Mouse (Mus musculus): ENCODE measurements around the gene Lce1h. TPM values are rescaled to one million over a fixed set of nuclear protein-coding genes. Genes with fewer than 3 reads are reported as not detected.

Gene Lce1h
- polyA plus RNA-seq, 1 experiment: not detected

GRCm38 (mm10) chr3:92722631-92723030 is 42.2 kb downstream of the Lce1h start:
- DNase-seq: no peak
- H3K4me3 ChIP-seq (replicated peaks; ENCODE audit: insufficient read depth, low read depth, low read length): no peak overlapping the region
- no peak overlapping the region for H3K27ac ChIP-seq (ENCODE audit: insufficient read depth, low read length)
- H3K4me1 ChIP-seq (ENCODE audit: control insufficient read depth, insufficient read depth, low read length): no peaks in the 10 kb centered on the region
- no peaks in the 10 kb centered on the region for H3K27me3 ChIP-seq (ENCODE audit: control insufficient read depth, insufficient read depth, low read length)
- 89% methylated on average over 5 of the region's 5 CpGs for WGBS
- no peak for TF ChIP-seq POLR2A (IDR thresholded peaks at IDR 0.05; ENCODE audit: borderline replicate concordance, insufficient read depth, low read length)
- no peak for TF ChIP-seq CTCF (IDR thresholded peaks at IDR 0.05; ENCODE audit: borderline replicate concordance, insufficient read depth, low read depth, low read length)

GRCm38 (mm10) chr3:92720250-92720649 is 44.6 kb downstream of the Lce1h start, which contains the start of gene Lce1f:
Gene Lce1f (minus strand): TSS chr3:92720350.
- DNase-seq: no peak
- Histone ChIP-seq H3K4me3 (replicated peaks; ENCODE audit: insufficient read depth, low read depth, low read length) (no peak within 1 kb of the TSS), H3K4me1 (ENCODE audit: control insufficient read depth, insufficient read depth, low read length) (no peaks in the 10 kb centered on the region), H3K27me3 (ENCODE audit: control insufficient read depth, insufficient read depth, low read length) (no peaks in the 10 kb centered on the region), H3K27ac (ENCODE audit: insufficient read depth, low read length) (no peak within 1 kb of the TSS)
- WGBS: 69% methylated on average over 3 of the region's 3 CpGs
- no peak for TF ChIP-seq POLR2A (IDR thresholded peaks at IDR 0.05; ENCODE audit: borderline replicate concordance, insufficient read depth, low read length)
- no peak for TF ChIP-seq CTCF (IDR thresholded peaks at IDR 0.05; ENCODE audit: borderline replicate concordance, insufficient read depth, low read depth, low read length)

GRCm38 (mm10) chr3:92715122-92715521 is 49.7 kb downstream of the Lce1h start:
- no peak overlapping the region for H3K4me3 ChIP-seq (replicated peaks; ENCODE audit: insufficient read depth, low read depth, low read length)
- no peak overlapping the region for H3K27ac ChIP-seq (ENCODE audit: insufficient read depth, low read length)
- no peak for DNase-seq
- H3K4me1 ChIP-seq (ENCODE audit: control insufficient read depth, insufficient read depth, low read length): no peaks in the 10 kb centered on the region
- H3K27me3 ChIP-seq (ENCODE audit: control insufficient read depth, insufficient read depth, low read length): no peaks in the 10 kb centered on the region
- no peak for TF ChIP-seq CTCF (IDR thresholded peaks at IDR 0.05; ENCODE audit: borderline replicate concordance, insufficient read depth, low read depth, low read length)
- no peak for TF ChIP-seq POLR2A (IDR thresholded peaks at IDR 0.05; ENCODE audit: borderline replicate concordance, insufficient read depth, low read length)

Other genes with a start within 250 kb of the Lce1h start
- not detected in 2 replicates for gene 2310046K23Rik, start 230.6 kb downstream of the Lce1h start, polyA plus RNA-seq (2012; rRNA removed)
- gene Ivl, start 191.3 kb downstream of the Lce1h start, polyA plus RNA-seq (2012; rRNA removed): not detected in 2 replicates
- gene Smcp, start 176.1 kb downstream of the Lce1h start, polyA plus RNA-seq (2012; rRNA removed): not detected in 2 replicates
- gene 2210017I01Rik, start 157.6 kb downstream of the Lce1h start, polyA plus RNA-seq (2012; rRNA removed): not detected in 2 replicates
- gene Lce6a, start 143.4 kb downstream of the Lce1h start, polyA plus RNA-seq (2012; rRNA removed): not detected in 2 replicates
- gene Lce1a1, start 116.8 kb downstream of the Lce1h start, polyA plus RNA-seq (2012; rRNA removed): not detected in 2 replicates
- gene Lce1b, start 108.1 kb downstream of the Lce1h start, polyA plus RNA-seq (2012; rRNA removed): not detected in 2 replicates
- gene Lce1a2, start 94.8 kb downstream of the Lce1h start, polyA plus RNA-seq (2012; rRNA removed): not detected in 2 replicates
- not detected in 2 replicates for gene Lce1c, start 85.8 kb downstream of the Lce1h start, polyA plus RNA-seq (2012; rRNA removed)
- not detected in 2 replicates for gene Lce1d, start 77.9 kb downstream of the Lce1h start, polyA plus RNA-seq (2012; rRNA removed)
- gene Lce1e, start 56.0 kb downstream of the Lce1h start, polyA plus RNA-seq (2012; rRNA removed): not detected in 2 replicates
- gene Lce1f, start 44.7 kb downstream of the Lce1h start, polyA plus RNA-seq (2012; rRNA removed): not detected in 2 replicates
- not detected in 2 replicates for gene Gm38119, start 26.0 kb downstream of the Lce1h start, polyA plus RNA-seq (2012; rRNA removed)
- not detected in 2 replicates for gene Lce1g, start 12.7 kb downstream of the Lce1h start, polyA plus RNA-seq (2012; rRNA removed)
- not detected in 2 replicates for gene Lce1i, start 13.8 kb upstream of the Lce1h start, polyA plus RNA-seq (2012; rRNA removed)
- gene Lce1j, start 25.4 kb upstream of the Lce1h start, polyA plus RNA-seq (2012; rRNA removed): not detected in 2 replicates
- gene Lce1k, start 42.8 kb upstream of the Lce1h start, polyA plus RNA-seq (2012; rRNA removed): not detected in 2 replicates
- gene Kprp, start 62.2 kb upstream of the Lce1h start, polyA plus RNA-seq (2012; rRNA removed): not detected in 2 replicates
- gene Lce1l, start 86.2 kb upstream of the Lce1h start, polyA plus RNA-seq (2012; rRNA removed): not detected in 2 replicates
- gene 2310050C09Rik, start 105.2 kb upstream of the Lce1h start, polyA plus RNA-seq (2012; rRNA removed): not detected in 2 replicates
- gene Lce3a, start 161.2 kb upstream of the Lce1h start, polyA plus RNA-seq (2012; rRNA removed): not detected in 2 replicates
- gene Lce3b, start 167.9 kb upstream of the Lce1h start, polyA plus RNA-seq (2012; rRNA removed): not detected in 2 replicates
- gene Lce3c, start 179.4 kb upstream of the Lce1h start, polyA plus RNA-seq (2012; rRNA removed): not detected in 2 replicates
- gene Lce3d, start 192.3 kb upstream of the Lce1h start, polyA plus RNA-seq (2012; rRNA removed): not detected in 2 replicates
- gene Lce3e, start 202.0 kb upstream of the Lce1h start, polyA plus RNA-seq (2012; rRNA removed): not detected in 2 replicates
- not detected in 2 replicates for gene Lce3f, start 227.2 kb upstream of the Lce1h start, polyA plus RNA-seq (2012; rRNA removed)